Mouse (Mus musculus): ENCODE results near the gene Rnf220.

Gene Rnf220

GRCm38 (mm10) chr4:117373324-117374077, 123.4 kb downstream of the Rnf220 start:
- DNase-seq = no peak

- peak; percentile 14 for DNase-seq
These were observed 125.0 kb downstream of the Rnf220 start for GRCm38 (mm10) chr4:117371896-117372295.

- DNase-seq = no peak
These were observed 126.5 kb downstream of the Rnf220 start for GRCm38 (mm10) chr4:117370354-117370753.

GRCm38 (mm10) chr4:117369571-117369970, 127.3 kb downstream of the Rnf220 start:
- no peak for DNase-seq

GRCm38 (mm10) chr4:117367365-117367764, 129.5 kb downstream of the Rnf220 start:
- no peak for DNase-seq

GRCm38 (mm10) chr4:117362085-117362484, 134.8 kb downstream of the Rnf220 start:
- DNase-seq = no peak

- no peak for DNase-seq
These were observed 135.3 kb downstream of the Rnf220 start for GRCm38 (mm10) chr4:117361558-117361873.

GRCm38 (mm10) chr4:117360713-117361557, 135.9 kb downstream of the Rnf220 start:
- DNase-seq = no peak

- DNase-seq = no peak
These were observed 137.0 kb downstream of the Rnf220 start for GRCm38 (mm10) chr4:117359803-117360382.

- no peak for DNase-seq
These were observed 138.9 kb downstream of the Rnf220 start for GRCm38 (mm10) chr4:117357917-117358316.

- no peak for DNase-seq
These were observed 139.7 kb downstream of the Rnf220 start for GRCm38 (mm10) chr4:117357104-117357503.

GRCm38 (mm10) chr4:117356223-117356622, 140.6 kb downstream of the Rnf220 start:
- no peak for DNase-seq

- DNase-seq = no peak
These were observed 142.2 kb downstream of the Rnf220 start for GRCm38 (mm10) chr4:117354651-117355050.

GRCm38 (mm10) chr4:117352957-117353356, 143.9 kb downstream of the Rnf220 start:
- DNase-seq = no peak

- no peak for DNase-seq
These were observed 144.8 kb downstream of the Rnf220 start for GRCm38 (mm10) chr4:117352071-117352470.

- no peak for DNase-seq
These were observed 146.6 kb downstream of the Rnf220 start for GRCm38 (mm10) chr4:117350139-117350693.

- DNase-seq = no peak
These were observed 147.5 kb downstream of the Rnf220 start for GRCm38 (mm10) chr4:117349327-117349726.

GRCm38 (mm10) chr4:117346025-117346424, 150.8 kb downstream of the Rnf220 start:
- peak; percentile 41 for DNase-seq

- no peak for DNase-seq
These were observed 153.5 kb downstream of the Rnf220 start for GRCm38 (mm10) chr4:117343385-117343784.

GRCm38 (mm10) chr4:117342751-117343150, 154.1 kb downstream of the Rnf220 start:
- peak; percentile 55 for DNase-seq

- DNase-seq = no peak
These were observed 155.6 kb downstream of the Rnf220 start for GRCm38 (mm10) chr4:117341282-117341681.

GRCm38 (mm10) chr4:117339796-117340195, 157.1 kb downstream of the Rnf220 start:
- no peak for DNase-seq

- DNase-seq = no peak
These were observed 165.9 kb downstream of the Rnf220 start for GRCm38 (mm10) chr4:117330836-117331475.

All from lung, postnatal 14 days (tissue).